Mouse (Mus musculus) heart, postnatal 36 days (tissue): ENCODE results near the gene Prm1. TPM values are rescaled to one million over a fixed set of nuclear protein-coding genes. Genes with fewer than 3 reads are reported as not detected.

Experiments
- DNase-seq, 2 experiments: peaks; one replicate each; pipeline ENCODE4 v3.0.0; 2021 to 2022
- intact Hi-C: fragments of 180-260 bp; cut with DNase I; formaldehyde crosslinking; loops from one replicate; pipeline ENCODE4 v1.15.1; 2025
- total RNA-seq, 2 experiments: library from RNA; stranded (reverse); gene quantifications; 2 replicates each; pipeline ENCODE4 v1.2.3; 2021

Gene Prm1
- total RNA-seq, 2 experiments from 2014 or later: not detected

- intact Hi-C loops: no loop called here
- DNase-seq: no peak
These were observed 43.0 kb downstream of the Prm1 start for GRCm38 (mm10) chr16:10762569-10763180.

GRCm38 (mm10) chr16:10761182-10761581, 44.5 kb downstream of the Prm1 start:
- intact Hi-C loops: loop anchor here (2.0 kb wide), 2 partner anchors 18 to 32 kb away; no protein-coding TSS in a partner anchor
- DNase-seq: peak; percentile 26 to 29

- intact Hi-C loops: no loop called here
- DNase-seq: no peak
These were observed 49.5 kb downstream of the Prm1 start for GRCm38 (mm10) chr16:10756168-10756567.

GRCm38 (mm10) chr16:10754521-10755296, 50.9 kb downstream of the Prm1 start:
- DNase-seq: no peak
- intact Hi-C loops: no loop called here

GRCm38 (mm10) chr16:10749824-10750223, 55.8 kb downstream of the Prm1 start:
- no peak for DNase-seq
- intact Hi-C loops: no loop called here

- intact Hi-C loops: no loop called here
- DNase-seq: no peak
These were observed 56.4 kb downstream of the Prm1 start for GRCm38 (mm10) chr16:10749226-10749625.

Other genes with a start within 250 kb of the Prm1 start
- under 1 TPM; 0.33 to 0.49 TPM for gene Socs1, start 20.3 kb downstream of the Prm1 start, total RNA-seq
- not detected for gene Tnp2, start 17.2 kb downstream of the Prm1 start, total RNA-seq
- gene Prm3, start 14.9 kb downstream of the Prm1 start, total RNA-seq: not detected
- not detected for gene Prm2, start 9.7 kb downstream of the Prm1 start, total RNA-seq
- not detected for gene Gm11172, start 7.1 kb upstream of the Prm1 start, total RNA-seq
- under 1 TPM; 0.41 to 0.61 TPM for gene Rmi2, start 29.2 kb upstream of the Prm1 start, total RNA-seq